Mouse (Mus musculus) heart, postnatal 4 days (tissue): ENCODE data around the gene Tjp1. TPM values are rescaled to one million over a fixed set of nuclear protein-coding genes. Genes with fewer than 3 reads are reported as not detected.
A peak's percentile ranks its signal among the peaks of the same experiment; 100 is the strongest.

ENCODE experiments used
- DNase-seq: peaks from one replicate; pipeline ENCODE4 v3.0.0; 2021
- total RNA-seq, 2 experiments: library from RNA; stranded (reverse); gene quantifications; 2 replicates each; pipeline ENCODE4 v1.2.3; 2021

Tjp1 gene
- total RNA-seq, 2 experiments from 2014 or later = 148 to 156 TPM

DNA sequence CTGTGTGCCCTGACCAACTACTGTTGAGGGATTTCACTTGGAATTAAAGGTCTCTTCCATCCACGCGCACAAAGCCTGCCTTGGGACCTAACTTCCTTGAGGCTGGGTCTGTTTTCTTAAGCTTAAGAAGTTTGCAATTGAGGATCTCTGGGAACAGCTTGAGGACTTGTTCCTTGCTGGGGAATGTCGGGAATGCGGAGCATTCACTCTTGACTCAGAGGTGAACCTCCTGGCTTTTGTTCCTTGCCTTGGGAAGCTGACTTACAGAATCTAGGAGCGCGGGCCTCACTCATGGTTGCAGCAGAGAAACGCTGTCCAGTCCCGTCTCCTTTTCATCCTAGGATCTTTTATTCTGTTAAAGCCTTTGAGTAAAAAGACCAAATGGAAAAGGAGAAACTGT is 97.2 kb downstream of the Tjp1 start:
- DNase-seq = no peak

DNA sequence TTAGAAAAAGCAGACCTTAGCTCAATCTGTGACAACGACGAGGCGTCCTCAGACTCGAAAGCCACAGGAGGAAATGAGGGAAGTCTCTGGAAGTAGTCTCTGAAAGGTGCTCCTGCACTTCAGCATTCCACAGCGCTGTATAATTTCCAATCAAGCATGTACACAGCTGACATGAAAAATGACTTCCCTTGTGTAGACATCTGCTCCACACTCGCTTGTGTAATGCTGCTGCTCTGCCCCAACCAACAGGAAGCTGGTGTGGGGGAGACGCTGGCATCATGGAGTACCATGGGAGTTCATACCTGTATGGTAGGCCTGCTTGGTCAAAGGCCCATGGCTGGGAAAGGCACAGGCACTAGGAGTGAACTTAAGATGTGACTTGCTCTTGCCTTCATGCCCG is 103.1 kb downstream of the Tjp1 start:
- DNase-seq = no peak

DNA sequence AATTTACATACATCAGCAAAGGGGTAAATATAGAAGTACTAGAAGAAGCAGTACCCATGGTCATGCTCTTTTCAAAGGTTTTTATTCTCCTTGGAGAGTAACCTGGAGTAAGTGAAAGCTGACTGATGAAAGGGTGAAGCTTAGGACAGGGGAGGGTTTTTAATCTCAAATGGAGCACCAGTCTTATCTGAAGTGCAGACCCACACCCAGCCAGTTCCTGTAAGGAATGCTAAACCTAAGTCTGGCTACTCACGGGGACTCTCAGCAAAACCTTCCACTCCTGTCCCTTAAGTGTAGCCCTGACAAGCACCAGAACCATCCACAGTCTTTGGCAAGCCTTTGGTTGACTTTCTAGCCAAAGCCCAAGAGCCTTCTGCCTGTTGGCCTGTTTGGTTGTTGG is 105.1 kb downstream of the Tjp1 start:
- no peak for DNase-seq

DNA sequence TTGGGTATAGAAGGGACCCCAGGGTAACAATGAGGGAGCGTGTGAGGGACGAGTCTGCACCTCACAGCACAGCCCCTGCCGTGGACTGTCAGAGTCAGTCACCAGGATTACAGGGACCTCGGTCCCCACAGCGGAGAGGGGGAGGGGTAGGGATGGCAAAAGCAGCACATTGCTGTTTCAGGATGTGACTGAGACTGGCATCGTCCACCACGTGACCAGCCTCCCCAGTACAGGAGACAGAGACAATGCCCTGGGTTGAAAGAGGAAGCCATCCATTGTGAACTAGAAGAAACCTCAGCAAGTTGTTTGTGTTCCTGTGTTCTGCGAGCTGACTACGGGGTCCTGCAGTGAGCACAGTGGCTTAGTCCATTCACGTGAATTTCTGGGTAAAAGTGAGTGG is 106.1 kb downstream of the Tjp1 start:
- peak; percentile 46 for DNase-seq

DNA sequence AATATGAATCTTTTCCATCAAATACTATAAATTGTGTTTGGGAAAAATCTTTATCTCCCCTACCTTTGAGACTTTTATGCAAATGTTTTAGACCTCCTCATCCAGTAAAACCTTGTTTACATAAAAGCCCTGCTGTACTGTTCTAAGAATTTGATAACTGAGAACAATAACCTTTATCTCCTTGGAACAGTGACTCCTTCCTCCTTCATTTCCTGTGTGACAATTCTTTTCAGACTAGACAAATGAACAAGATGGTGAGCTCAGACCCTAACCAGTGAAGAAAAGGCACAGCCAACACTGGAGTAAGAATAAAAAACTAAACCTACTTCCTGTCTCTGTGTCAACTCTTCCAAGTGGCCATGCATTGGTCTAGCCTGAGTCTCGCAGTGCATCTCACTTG is 107.7 kb downstream of the Tjp1 start:
- DNase-seq = no peak

GRCm38 (mm10) chr7:65419012-65419411 is 108.6 kb downstream of the Tjp1 start:
- no peak for DNase-seq

GRCm38 (mm10) chr7:65418366-65418911 is 109.1 kb downstream of the Tjp1 start:
- DNase-seq = no peak

DNA sequence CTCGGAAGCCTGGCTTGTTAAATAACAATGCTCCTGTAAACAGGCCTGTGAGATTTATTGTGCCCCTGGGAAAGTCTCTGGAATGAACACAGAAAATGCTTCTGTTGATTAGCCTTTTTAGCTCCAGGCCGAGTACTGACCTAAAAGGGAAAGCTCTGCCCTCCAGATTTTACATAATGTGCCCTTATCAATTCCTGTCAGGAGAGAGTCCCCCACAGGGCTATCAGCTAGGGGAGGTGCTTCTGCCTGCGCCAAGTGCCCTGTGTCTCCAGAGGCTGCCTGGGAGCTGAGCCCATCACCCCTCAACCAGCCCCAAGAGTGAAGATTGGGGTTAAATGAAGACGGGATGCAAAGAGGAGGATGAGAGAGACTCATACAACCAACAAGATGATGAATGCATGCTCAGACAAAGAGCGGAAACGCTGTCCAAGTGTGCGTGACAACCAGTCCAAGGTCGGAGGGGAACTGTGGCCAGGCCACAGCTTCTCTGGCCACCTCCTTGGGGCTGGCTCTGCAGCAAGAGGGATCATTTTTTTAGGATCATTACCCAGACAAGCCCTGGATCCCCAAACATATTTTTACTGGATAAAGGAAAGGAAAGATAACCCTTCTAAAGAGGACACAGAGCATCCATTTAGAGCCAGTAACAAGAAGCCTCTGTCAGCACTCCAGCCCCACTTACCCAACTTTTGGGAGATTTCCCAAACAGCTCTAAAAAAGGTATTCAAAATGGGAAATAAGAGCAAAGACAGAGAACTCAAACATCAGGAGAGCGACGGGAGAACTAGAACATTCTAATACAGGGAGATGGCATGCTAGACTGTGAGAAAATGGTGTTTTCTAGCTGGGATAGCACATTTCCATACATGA is 110.1 kb downstream of the Tjp1 start:
- peak; percentile 41 for DNase-seq

- DNase-seq = no peak
Observed at GRCm38 (mm10) chr7:65416506-65416905, 111.1 kb downstream of the Tjp1 start.

DNA sequence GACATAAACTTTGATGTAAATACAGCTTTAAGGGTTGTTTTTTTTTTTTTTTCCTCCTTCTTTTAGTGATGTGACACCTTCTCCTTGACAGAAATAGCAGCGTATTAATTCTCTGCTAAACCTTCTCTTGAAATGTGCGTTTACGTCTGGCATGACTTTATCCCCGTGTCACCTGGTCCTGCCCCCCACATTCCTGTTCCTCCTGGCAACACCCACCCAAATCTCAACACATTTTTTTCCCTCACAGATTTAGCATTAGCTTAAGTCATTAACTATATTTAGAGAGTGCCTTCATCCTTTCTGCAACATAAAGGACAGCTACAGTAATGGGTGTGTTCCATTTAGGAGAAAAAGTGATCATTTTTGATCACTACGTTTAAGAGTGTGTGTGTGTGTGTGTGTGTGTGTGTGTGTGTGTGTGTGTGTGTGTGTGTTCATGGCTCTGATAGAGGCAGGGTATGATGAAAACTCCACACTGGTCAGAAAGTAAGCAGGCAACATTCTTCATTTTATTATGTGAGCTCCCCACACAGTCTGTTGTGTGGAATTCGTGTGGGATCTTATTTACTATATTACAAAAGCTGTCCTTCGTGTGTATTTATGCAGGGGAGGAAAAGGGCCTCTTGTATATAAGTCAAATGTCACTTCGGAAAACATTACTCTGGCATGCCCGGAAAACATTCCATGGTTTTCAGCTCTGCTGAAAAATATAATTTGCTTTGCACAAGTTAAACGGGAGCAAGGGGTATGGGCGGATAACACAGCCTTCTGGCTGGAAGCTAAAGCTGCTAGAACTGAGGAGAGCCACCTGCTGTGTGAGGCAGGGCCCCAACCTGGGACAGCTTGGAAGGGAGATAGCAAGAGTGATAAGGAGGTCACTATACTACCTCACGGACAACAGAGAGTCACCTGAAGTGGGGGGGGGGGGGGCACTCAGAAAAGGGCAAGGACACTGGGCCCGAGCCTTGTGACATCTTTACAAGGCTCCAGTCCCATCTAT is 113.3 kb downstream of the Tjp1 start:
- DNase-seq = no peak

DNA sequence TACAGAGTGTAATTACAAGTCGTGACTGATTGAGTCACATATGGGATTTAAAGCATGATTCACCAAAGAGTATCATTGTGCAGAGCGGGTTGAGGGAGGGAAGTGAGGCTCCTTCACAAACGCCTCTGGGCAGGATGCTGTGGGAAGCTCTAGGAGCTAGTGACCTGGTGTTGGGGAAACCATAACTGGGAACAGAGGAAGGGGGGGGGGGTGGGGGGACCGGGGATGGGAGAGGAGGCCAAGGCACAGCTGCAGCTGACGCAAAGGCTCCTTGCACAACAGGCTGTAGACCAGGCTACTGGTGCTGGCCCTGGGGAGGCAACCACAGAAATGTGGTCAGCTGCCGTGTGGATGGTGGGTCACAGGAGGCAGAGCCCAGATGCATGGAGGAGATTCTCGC is 116.9 kb downstream of the Tjp1 start:
- DNase-seq = no peak

DNA sequence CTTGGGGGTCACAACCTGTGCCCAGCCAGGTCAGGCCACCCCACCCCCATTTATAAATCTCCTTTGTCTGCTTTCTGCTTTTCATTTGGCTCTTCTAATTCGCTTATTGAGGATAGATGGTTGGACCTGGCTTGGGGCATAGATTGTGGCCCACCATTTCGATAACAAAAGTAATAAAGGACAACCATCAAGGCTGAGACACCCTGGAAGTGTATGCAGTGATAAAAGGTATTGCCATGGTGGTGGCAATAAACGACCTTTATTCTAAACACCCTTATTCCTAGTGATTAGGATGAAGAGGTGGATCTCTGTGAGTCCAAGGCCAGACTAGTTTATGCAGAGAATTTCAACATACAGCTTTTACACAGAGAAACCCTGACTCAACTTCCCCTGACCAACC is 121.2 kb downstream of the Tjp1 start:
- no peak for DNase-seq

DNA sequence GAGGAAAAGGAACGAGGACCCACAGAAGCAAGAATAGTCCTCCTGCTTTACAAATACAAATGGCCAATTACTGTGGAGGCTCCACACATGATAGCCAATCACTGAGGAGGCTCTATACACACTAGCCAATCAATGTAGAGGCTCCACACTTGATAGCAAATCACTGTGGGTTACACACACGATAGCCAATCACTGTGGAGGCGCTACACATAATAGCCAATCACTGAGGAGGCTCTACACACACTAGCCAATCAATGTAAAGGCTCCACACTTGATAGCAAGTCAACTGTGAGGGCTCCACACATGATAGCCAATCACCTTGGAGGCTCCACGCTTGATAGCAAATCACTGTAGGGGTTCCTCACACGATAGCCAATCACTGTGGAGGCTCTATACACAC is 125.1 kb downstream of the Tjp1 start:
- DNase-seq = no peak

GRCm38 (mm10) chr7:65401622-65402021 is 126.0 kb downstream of the Tjp1 start:
- no peak for DNase-seq

- no peak for DNase-seq
Observed at GRCm38 (mm10) chr7:65395891-65396290, 131.7 kb downstream of the Tjp1 start.

GRCm38 (mm10) chr7:65395166-65395565 is 132.4 kb downstream of the Tjp1 start:
- DNase-seq = no peak

GRCm38 (mm10) chr7:65394672-65395071 is 132.9 kb downstream of the Tjp1 start:
- DNase-seq = no peak

GRCm38 (mm10) chr7:65393704-65394452 is 133.7 kb downstream of the Tjp1 start:
- DNase-seq = no peak

- no peak for DNase-seq
Observed at GRCm38 (mm10) chr7:65392986-65393385, 134.6 kb downstream of the Tjp1 start.

DNA sequence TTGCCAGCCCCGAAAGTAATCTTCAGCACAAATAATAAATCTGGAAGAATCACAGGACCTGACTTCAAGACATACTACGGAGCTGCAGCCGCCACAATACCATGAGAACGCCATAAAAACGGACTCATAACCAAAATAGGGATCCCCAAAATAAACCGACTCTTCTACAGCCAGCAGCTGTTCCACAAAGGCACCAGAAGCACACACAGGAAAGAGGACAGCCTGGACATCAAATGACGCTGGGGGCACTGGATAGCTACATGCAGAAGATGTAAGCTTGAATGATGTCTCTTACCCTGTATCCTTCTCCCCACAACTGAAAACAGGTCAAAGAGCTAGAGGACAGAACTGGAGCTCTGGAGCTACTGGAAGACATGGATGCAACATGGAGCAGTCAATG is 138.0 kb downstream of the Tjp1 start:
- no peak for DNase-seq

GRCm38 (mm10) chr7:65388243-65389013 is 139.2 kb downstream of the Tjp1 start:
- DNase-seq = peak; percentile 84
